Mouse (Mus musculus) c-Kit-positive CD71-negative TER-119-negative erythroid progenitor cells, embryonic 14.5 days (primary cell): ENCODE measurements around the gene Rhox2a.
"Not testable (repeated sequence)": the region's sequence is repeated elsewhere in the genome, so short reads cannot be mapped to it uniquely, and the experiment has no call there.

Experiments used
- DNase-seq: peaks from one replicate; pipeline ENCODE4 v3.0.0-alpha.2; 2013; ENCODE audit warnings: low read depth

Rhox2a gene

DNA sequence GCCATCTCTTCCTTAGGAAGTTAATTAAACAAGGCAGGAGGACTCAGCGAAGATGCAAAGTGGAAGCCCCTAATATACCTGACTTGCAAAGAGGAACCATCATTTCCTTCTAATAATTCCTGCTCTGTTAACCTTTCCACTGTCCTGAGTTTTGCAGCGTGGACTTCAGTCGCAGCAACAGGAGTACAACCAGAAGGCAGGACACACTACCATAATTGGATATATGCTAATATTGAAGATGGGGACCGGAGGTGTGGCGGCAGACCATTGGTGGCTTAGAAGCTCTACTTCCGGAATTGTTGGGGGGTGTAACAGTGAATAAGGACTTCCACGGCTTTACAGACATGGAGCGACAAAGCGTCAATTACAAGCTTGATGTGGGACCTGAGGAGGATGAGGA lies at the start of gene Rhox2a:
Rhox2a (plus strand) TSS at position 301 of the 400 bp plus-strand sequence.
- DNase-seq = not testable (repeated sequence)

DNA sequence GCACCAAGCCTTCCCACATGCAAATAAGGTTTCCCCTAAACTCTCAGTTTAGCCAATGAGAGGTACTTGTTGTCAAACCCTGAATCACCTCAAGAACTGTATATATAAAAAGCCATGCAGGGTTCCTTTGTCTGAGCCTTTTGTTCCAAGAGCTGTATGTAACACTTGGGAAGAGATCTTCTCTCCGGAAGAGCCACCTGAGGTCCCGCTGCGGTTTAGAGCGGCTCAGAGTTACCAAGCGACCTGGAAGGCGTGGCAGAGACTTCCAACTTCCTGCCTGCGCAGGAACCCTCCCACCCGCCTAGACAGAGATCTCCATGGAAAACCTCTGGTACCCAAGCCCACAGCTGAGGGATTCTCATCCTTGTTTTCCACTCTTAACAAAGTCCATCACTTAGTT lies 46.1 kb upstream of the Rhox2a start:
- DNase-seq = no peak

DNA sequence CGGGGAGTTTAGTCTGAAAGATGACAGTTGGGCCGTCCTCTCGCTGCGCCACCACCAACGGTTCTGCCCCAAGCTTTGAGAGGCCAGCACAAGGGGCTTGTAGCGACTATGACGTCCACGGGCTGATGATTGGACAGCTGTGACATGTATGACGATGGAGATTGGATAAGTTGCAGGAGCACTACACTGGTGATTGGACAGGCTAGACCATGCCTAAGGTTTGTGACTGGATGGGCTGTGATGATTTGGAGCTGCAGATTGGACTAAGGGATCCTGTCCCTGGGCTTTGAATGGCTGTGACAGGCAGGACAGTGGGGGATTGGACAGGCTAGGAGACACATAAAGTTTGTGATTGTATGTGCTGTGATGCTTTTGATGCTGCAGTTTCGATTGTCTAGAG lies 33.8 kb upstream of the Rhox2a start, which contains the start of gene Gm9:
Gm9 (minus strand) TSS at position 101 of the 400 bp plus-strand sequence.
- DNase-seq = no peak

DNA sequence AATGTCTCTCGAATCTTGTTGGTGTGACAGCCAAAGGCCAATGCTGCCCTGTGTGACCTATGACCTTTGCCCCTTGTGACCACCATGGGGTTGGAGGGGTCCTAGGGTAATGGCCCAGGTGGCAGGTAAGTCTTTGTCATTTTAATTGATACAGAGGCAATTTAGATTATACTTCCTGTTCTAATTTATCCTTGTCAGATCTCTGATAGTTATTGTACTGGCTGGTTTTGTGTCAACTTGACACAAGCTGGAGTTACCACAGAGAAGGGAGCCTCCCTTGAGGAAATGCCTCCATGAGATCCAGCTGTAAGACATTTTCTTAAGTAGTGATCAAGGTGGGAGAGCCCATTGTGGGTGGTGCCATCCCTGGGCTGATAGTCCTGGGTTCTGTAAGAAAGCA lies 22.6 kb upstream of the Rhox2a start, which contains the start of gene Rhox1:
Rhox1 (minus strand) TSS at position 101 of the 400 bp plus-strand sequence.
- not testable (repeated sequence) for DNase-seq

DNA sequence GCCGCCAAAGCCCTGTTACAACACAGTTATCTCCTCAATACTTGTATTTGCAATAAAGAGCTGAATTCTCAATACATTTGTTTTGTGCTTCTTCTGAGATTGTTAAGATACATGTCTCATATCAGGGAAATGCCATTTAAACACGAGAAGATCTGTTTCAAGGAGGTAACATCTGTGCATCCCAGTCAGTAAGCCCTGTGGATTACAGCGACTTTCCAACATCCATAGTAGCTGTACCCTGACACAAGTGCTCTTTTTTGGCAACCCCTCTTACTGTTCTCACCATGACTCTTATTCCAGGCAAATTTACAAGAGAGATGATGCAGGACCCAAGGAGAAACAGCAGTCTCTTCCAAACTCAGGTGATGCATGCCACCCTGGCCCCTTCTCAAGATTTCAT lies 4.8 kb downstream of the Rhox2a start, which contains the start of gene Rhox3a:
Rhox3a (plus strand) TSS at position 301 of the 400 bp plus-strand sequence.
- DNase-seq = not testable (repeated sequence)

DNA sequence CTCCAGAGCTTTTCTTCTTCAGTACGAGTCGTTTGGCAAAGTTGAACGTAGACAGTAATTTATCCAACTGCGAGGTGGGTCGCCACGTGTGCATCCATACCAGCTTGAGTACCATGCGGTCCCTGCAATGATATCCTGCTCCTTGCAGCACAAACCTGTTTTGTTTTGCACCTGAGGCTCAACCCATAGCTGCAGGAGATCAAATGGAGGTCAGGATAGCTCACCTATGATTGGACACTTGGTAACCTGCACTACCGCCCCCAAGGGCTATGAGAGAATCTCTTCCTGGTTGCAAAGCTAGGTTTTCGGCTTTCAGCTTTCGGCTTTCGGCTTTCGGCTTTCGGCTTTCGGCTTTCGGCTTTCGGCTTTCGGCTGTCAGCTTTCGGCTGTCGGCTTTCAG lies 20.3 kb downstream of the Rhox2a start, which contains the start of gene Rhox4a:
Rhox4a (plus strand) TSS at position 301 of the 400 bp plus-strand sequence.
- DNase-seq = not testable (repeated sequence)
